Mouse (Mus musculus): ENCODE results near the gene Hrc. TPM values are rescaled to one million over a fixed set of nuclear protein-coding genes. Genes with fewer than 3 reads are reported as not detected.

The Hrc gene
- polyA plus RNA-seq, 1 experiment = 0.59 TPM

DNA sequence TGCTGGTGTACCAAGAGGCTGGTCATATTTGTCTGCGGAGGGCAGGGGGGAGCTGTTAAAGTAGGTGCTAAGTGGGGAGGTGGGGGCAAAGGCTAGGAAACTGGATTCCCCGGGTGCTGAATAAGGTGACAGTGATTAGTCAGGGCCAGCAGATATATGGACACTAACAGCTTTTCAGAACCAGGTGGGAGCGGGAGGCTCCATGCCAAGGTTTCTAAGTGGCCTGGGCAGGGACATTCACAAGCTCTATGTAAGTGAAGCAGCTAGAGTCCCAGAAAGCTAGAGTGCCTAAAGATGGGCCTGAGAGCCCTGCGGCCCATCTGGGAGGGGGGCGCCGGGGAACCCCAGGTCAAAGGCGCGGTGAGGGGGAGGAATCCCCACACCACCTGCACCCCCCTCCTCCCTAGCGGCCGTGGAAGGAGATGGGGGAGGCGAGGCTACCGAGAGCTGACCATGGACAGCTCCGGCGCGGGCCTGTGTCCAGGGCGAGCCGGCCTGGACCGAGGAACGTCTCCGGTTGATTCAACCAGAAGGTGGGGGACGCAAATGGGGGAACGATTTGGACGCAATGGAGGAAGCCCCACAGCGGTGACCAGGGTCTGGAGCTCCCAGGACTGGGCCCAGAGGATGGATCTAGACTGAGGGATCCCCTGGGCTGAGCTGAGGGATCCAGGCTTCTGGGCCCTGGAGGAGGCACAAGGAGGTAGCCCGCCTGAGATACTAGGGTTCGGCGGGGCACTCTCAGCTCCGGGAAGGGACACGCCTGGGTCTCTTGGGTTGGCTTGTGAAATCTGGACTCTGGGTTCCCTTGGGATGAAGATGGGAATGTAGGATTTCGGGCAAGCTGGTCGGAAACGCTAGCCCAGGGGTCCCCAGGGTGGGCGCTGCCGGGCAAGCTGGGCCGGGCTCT lies 30.9 kb downstream of the Hrc start:
- DNase-seq (ENCODE audit: low spot score) = peak; percentile 46

DNA sequence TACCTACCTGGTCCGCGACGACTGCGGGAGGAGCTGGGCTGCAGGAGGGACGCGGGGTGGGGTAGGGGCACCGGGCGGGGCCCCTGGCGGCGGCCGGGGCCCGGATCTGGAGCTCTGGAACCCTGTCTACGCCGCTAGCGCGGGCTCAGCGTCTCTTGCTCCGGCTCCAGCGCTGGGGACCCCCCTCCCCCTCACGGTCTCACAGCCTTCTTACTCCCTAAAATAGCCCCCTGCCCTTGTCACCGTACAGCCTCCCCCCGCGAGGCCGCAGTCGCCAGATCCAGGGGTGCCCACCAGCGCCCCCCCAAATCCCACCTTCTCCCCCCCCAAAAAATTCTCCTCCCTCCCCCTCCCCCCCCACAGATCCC lies 31.5 kb downstream of the Hrc start, which contains the start of gene Ppfia3:
Ppfia3 (minus strand) TSS at position 368 of the 368 bp plus-strand sequence.
- DNase-seq (ENCODE audit: low spot score) = no peak

DNA sequence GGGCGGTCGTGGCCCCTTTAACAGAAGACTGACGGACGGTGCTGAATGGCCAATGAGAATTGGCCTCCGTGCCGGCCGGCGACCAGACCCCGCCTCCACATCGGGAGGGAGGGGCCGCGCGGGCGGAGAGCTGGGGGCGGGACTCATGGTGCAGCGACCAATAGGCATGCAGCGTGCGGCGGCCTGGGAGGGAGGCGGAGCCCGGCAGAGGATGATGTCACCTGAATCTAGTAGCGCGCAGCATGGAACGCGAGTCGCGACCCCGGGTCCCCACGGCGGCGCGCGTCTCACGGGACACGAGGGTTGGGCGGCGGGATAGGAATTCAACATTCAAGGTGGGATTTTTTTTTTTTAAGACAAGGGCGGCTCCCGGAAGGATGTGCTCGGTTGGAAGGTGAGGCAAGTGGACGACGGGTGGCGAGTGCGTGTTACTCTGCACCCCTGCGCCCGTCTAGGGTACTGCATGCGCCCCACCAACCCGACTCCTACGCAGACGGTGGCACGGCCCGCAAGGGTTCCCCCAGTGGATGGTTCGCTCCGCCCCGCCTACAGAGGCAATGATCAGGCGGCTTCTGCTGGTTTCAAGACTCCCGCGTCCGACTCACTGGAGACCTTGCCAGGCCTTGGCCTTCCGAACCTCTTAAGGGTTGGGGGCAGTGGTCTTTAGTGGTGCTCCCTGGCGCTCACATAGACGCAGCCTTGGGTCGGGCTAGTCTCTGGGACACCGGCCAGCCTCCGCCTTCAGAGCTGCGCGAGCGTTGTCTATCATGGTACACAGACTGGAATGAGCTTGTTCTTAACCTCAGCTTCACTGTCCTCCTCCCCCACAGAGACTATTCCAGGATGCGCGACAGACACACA lies 32.2 kb downstream of the Hrc start:
- DNase-seq (ENCODE audit: low spot score) = peak; percentile 95

DNA sequence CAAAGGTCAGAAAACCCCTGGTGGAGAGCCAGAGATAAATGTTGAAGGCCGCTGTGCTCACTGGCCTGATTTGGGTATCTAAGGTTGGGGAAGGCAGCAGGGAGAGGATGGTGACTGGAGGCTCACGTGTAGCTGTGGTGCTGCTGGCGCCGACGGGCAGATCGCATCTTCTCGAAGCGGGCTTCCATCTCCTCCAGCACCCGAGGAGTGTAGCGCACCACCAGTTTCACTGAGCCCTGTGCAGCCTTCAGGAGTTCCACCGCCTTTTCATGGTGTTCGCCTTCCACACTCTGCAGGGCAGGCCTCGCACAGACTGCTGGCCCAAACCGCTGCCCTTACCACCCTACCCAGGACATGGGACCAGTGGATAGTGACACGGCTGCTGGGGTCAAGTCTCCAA lies 33.1 kb downstream of the Hrc start:
- no peak for DNase-seq (ENCODE audit: low spot score)

DNA sequence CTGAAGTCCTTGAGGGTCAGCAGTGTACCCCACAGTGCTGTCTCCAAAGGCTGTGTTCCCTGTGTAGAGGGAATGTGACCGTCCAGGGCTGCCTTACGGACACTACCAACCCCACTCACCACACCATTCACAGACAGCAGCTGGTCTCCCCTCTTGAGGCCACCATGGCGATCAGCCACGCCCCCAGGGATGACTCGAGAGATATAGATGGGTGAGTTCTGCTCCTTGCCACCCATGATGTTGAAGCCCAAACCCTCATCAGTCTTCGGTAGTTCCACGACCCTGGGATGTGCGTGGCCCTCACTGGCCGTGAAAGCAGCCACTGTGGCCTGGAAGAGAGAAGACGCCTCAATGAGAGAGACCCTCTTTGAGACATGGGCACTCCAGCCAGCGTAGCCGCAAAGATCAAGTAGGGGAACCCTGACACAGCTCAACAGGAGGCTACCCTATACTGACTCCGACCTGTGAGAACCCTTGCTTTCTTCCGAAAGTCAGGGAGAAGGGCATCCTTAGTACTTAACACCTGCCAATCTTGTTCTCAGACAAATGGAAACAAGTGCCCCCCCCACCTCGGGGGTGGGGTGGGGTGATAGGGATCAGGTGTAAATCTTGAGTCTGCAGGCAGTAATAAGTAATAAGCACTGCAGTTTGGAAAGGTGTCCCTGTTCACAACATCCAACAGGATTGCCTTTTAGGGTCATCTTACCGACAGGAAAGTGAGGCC lies 34.1 kb downstream of the Hrc start:
- no peak for DNase-seq (ENCODE audit: low spot score)

DNA sequence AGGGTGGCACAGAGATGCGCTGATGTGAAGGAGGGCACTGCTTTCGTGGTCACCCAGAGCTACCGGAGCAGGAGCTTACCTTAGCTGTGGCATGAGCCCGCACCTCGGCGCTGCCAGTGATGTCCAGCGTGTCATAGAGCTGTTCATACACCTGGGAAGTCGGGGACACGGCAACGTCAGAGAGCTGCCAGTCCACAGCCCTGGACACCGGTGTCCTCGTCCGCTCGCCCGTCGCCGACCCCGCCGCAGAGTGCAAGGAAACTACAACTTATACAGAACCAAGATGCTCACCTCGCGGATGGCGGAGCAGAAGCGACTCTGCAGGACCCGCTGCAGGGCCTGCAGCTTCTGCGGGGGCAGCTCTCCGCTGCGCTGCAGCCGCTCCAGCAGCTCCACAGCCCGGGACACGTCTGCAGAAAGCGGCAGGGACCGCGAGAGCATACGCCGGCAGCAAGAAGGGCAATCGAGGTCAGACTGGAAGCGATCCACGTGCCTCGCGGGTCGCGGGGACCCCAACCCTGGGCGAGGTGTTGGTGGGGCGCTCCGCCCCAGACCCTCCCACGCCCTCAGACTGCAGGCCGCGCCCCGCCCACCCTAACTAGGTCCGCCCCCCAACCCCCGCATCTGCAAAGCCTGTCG lies 34.9 kb downstream of the Hrc start:
- DNase-seq (ENCODE audit: low spot score) = no peak

DNA sequence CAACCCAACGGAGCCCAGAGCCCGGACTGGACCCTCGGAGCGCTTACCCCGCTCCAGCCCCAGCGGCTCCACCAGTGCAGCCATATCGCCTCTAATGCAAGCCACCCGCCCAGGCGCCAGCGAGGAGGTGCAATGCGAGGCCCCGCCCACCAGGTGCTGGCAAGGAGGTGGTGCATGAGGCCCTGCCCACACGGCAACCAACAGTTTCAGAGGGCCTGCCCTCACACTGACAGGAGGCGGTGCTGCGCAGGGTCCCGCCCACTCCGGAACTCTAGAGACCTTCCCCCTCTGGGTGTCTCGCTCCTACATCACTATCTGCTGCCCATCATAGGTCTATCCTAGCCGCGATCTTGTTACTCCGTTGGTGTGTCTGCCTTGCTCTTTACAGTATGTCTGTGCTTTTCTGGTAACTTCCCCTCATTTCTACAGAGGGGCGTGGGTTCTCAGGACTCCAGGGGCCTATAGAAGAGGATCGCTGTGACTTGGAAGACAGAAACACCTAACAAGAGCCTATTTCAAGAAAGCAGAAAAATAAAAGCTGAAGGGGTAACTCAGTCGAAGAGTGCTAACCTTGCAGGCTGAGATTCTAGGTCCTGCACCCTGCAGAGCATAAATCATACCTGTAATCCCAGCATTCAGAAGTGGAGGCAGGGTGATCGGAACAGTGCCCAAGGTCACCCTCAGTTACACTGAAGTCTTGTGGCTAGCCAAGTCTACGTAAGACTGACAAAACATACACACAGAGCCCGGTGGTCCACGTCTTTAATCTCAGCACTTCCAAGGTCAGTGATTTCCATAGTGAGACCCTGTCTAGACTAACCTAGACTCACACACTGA lies 35.6 kb downstream of the Hrc start, which contains the start of gene Lin7b:
Lin7b (minus strand) TSS at position 109 of the 837 bp plus-strand sequence.
- peak; percentile 69 for DNase-seq (ENCODE audit: low spot score)

DNA sequence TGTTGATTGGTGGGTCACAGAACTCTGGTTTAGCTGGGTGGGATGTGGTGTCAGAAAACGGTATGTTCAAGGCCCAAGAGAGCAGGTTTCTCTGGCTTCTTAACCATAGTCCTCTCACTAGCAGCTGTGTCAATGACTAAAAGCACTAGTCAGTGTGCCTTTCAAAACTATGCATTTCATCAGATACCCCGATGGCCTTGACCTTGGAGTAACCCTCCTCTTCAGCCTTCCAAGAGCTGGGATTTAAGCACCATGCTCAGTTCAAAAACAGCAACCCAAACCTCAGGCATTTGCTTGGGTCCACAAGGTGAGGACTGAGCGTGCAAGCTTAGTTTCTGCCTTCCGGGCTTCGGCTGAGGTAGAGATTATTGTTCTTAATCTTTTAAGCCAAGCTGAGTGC lies 37.3 kb downstream of the Hrc start:
- DNase-seq (ENCODE audit: low spot score) = no peak

DNA sequence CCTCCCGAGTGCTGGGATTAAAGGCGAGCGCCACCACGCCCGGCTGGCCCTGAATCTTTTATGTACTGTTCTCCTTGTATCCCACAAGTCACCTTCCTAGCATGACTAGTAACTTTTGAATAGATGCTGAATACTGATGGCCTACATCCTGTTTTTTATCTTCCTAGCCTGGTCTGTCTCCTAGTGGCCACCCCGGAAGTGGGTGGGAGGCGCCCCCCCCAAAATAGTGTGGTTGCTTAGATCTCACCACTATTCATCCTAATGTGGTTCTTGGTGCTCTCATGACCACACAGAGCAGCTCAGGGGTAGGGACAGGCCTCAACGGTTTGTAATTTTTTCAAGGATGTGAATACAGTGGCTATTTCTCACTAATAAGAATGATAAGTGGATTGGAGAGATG lies 39.5 kb downstream of the Hrc start:
- no peak for DNase-seq (ENCODE audit: low spot score)

DNA sequence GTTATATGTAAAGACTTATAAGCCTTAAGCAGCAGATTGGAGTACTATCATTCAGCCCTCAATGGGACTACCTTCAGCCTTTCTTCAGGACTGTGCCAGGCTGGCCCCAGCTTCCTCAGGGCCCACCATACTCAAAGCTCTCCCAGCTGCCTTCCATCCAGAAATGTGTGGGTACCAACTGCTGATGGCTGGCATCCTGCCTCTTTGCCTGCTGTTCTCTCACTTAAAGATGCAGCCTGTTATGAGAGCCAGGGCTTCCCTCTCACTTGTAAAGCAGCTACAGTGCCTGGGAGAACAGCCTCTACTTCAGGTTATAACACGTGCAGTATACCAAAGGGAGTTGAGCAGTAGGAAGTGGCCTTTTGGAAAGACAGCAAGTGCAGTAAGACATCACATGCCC lies 41.0 kb downstream of the Hrc start:
- no peak for DNase-seq (ENCODE audit: low spot score)

DNA sequence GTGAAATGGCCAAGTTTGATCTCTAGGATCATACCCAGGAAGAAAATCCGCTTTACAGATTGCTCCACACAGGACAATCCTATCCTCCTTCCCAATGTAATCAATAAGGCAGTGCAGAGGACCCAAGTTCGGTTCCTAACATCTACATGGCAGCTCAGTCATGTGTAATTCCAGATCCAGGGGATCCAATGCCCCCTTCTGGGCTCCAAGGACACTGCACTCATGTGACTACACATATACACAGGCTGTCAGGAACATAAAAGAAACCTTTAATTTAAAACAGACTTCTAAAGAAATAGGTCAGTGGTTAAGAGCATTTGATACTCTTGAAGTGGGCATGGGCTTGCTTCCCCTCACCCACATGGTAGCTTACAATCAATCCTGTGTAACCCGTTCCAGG lies 51.0 kb downstream of the Hrc start:
- DNase-seq (ENCODE audit: low spot score) = no peak

Other genes starting within 250 kb of the Hrc start
- gene Rcn3, start 243.1 kb upstream of the Hrc start, polyA plus RNA-seq (2012; rRNA removed) = 277 and 317 TPM in 2 replicates
- 144 and 157 TPM in 2 replicates for gene Fcgrt, start 231.4 kb upstream of the Hrc start, polyA plus RNA-seq (2012; rRNA removed)
- gene Rps11, start 210.9 kb upstream of the Hrc start, polyA plus RNA-seq (2012; rRNA removed) = 903 and 1,312 TPM in 2 replicates
- 3,442 and 3,633 TPM in 2 replicates for gene Rpl13a, start 206.5 kb upstream of the Hrc start, polyA plus RNA-seq (2012; rRNA removed)
- 0.28 and 0.44 TPM in 2 replicates for gene Gm45713, start 199.1 kb upstream of the Hrc start, polyA plus RNA-seq (2012; rRNA removed)
- 74.5 and 83.1 TPM in 2 replicates for gene Flt3l, start 198.9 kb upstream of the Hrc start, polyA plus RNA-seq (2012; rRNA removed)
- gene Pih1d1, start 181.0 kb upstream of the Hrc start, polyA plus RNA-seq (2012; rRNA removed) = 48.3 and 58.3 TPM in 2 replicates
- 27.7 and 30.9 TPM in 2 replicates for gene Aldh16a1, start 180.7 kb upstream of the Hrc start, polyA plus RNA-seq (2012; rRNA removed)
- gene Slc17a7, start 171.3 kb upstream of the Hrc start, polyA plus RNA-seq (2012; rRNA removed) = 0.03 and 0.04 TPM in 2 replicates
- gene Gfy, start 155.7 kb upstream of the Hrc start, polyA plus RNA-seq (2012; rRNA removed) = 0.03 TPM in 1 of 2 replicates, not detected in the other
- gene Pth2, start 154.3 kb upstream of the Hrc start, polyA plus RNA-seq (2012; rRNA removed) = not detected in 2 replicates
- gene Ccdc155, start 130.4 kb upstream of the Hrc start, polyA plus RNA-seq (2012; rRNA removed) = 0.12 and 0.15 TPM in 2 replicates
- gene Dkkl1, start 123.1 kb upstream of the Hrc start, polyA plus RNA-seq (2012; rRNA removed) = 5.1 and 7.5 TPM in 2 replicates
- gene Tead2, start 119.5 kb upstream of the Hrc start, polyA plus RNA-seq (2012; rRNA removed) = 29.1 and 29.2 TPM in 2 replicates
- 12.3 and 15.1 TPM in 2 replicates for gene Cd37, start 96.2 kb upstream of the Hrc start, polyA plus RNA-seq (2012; rRNA removed)
- not detected in 2 replicates for gene Slc6a16, start 94.2 kb upstream of the Hrc start, polyA plus RNA-seq (2012; rRNA removed)
- gene Slc6a21, start 57.8 kb upstream of the Hrc start, polyA plus RNA-seq (2012; rRNA removed) = not detected in 2 replicates
- gene Trpm4, start 1.5 kb upstream of the Hrc start, polyA plus RNA-seq (2012; rRNA removed) = 33.6 and 39.8 TPM in 2 replicates
- 1.4 and 1.9 TPM in 2 replicates for gene Ppfia3, start 31.7 kb downstream of the Hrc start, polyA plus RNA-seq (2012; rRNA removed)
- 19.2 and 21.0 TPM in 2 replicates for gene Lin7b, start 35.3 kb downstream of the Hrc start, polyA plus RNA-seq (2012; rRNA removed)
- gene Snrnp70, start 60.5 kb downstream of the Hrc start, polyA plus RNA-seq (2012; rRNA removed) = 364 and 412 TPM in 2 replicates
- gene Kcna7, start 70.4 kb downstream of the Hrc start, polyA plus RNA-seq (2012; rRNA removed) = 0.03 and 0.07 TPM in 2 replicates
- gene Ntf5, start 78.4 kb downstream of the Hrc start, polyA plus RNA-seq (2012; rRNA removed) = 2.9 and 4.2 TPM in 2 replicates
- 0.14 TPM in 1 of 2 replicates, not detected in the other for gene Lhb, start 85.5 kb downstream of the Hrc start, polyA plus RNA-seq (2012; rRNA removed)
- 39.3 TPM in 2 replicates for gene Gys1, start 99.6 kb downstream of the Hrc start, polyA plus RNA-seq (2012; rRNA removed)
- gene Ruvbl2, start 102.8 kb downstream of the Hrc start, polyA plus RNA-seq (2012; rRNA removed) = 35.8 and 41.4 TPM in 2 replicates
- 1,966 and 2,293 TPM in 2 replicates for gene Ftl1, start 124.6 kb downstream of the Hrc start, polyA plus RNA-seq (2012; rRNA removed)
- 78.4 and 113 TPM in 2 replicates for gene Bax, start 131.6 kb downstream of the Hrc start, polyA plus RNA-seq (2012; rRNA removed)
- 0.43 and 0.56 TPM in 2 replicates for gene Tulp2, start 146.6 kb downstream of the Hrc start, polyA plus RNA-seq (2012; rRNA removed)
- 0.29 and 0.31 TPM in 2 replicates for gene Gm45808, start 151.5 kb downstream of the Hrc start, polyA plus RNA-seq (2012; rRNA removed)
- 5.7 and 7.7 TPM in 2 replicates for gene Dhdh, start 153.5 kb downstream of the Hrc start, polyA plus RNA-seq (2012; rRNA removed)
- 225 and 264 TPM in 2 replicates for gene Nucb1, start 175.1 kb downstream of the Hrc start, polyA plus RNA-seq (2012; rRNA removed)
- 27.8 and 30.5 TPM in 2 replicates for gene Ppp1r15a, start 191.0 kb downstream of the Hrc start, polyA plus RNA-seq (2012; rRNA removed)
- gene Plekha4, start 191.0 kb downstream of the Hrc start, polyA plus RNA-seq (2012; rRNA removed) = 11.7 and 14.3 TPM in 2 replicates
- gene Hsd17b14, start 219.6 kb downstream of the Hrc start, polyA plus RNA-seq (2012; rRNA removed) = 23.3 and 24.5 TPM in 2 replicates
- gene Bcat2, start 234.9 kb downstream of the Hrc start, polyA plus RNA-seq (2012; rRNA removed) = 48.1 and 58.5 TPM in 2 replicates